Mouse (Mus musculus) ES-E14 (cell line): Measurements from ENCODE around the gene Slc39a11.

Experiments used
- HCFC1 ChIP-seq: IDR thresholded peaks from 2 replicates; pipeline ENCODE4 v1.6.1; 2012; ENCODE audit warnings: low read length, inconsistent platforms, borderline replicate concordance; ENCODE audit not compliant: insufficient read depth
- MAFK ChIP-seq: IDR thresholded peaks from 2 replicates; pipeline ENCODE4 v1.6.1; 2014; ENCODE audit warnings: mild to moderate bottlenecking, low read depth, low read length, inconsistent platforms; ENCODE audit not compliant: insufficient read depth

DNA sequence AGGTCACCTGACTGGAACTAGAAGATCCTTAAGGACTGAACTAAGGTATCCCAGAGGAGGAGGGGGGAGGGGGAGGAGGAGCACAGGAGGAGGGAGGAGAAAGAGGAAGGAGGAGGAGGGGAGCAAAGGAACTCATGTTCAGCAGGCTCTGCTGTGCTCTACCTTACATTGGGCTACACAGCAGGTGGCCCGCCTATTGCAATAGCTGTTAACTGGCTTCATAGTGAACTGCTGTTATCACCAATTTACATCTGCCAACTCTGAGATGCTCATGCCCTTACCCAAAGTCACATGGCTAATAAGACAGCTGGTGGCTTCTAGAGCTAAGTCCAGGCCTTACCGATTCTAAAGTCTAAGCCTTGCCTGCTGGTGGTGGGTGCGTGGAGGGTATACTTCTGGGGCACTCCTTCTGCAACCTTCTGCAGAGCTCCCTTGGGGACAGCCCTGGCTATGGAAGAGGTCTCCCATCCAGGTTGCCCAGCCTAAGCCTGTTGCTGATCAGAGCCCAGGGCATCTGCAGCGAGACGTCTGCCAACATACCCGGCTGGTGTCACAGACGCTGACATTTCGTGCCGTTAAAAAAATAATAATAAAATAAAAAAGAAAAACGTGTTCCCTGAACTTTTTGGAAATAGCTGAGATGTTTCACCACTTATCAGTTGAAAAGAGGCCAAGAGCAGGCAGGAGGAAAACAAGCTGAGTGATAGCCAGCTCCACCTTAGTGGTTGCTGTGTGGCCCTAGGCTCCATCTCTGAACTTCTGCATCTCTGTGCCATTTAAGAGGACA is 289.6 kb downstream of the Slc39a11 start:
- no peak for TF ChIP-seq MAFK
- TF ChIP-seq HCFC1 = no peak
